Mouse (Mus musculus): ENCODE data around the gene Kat8.

DNA sequence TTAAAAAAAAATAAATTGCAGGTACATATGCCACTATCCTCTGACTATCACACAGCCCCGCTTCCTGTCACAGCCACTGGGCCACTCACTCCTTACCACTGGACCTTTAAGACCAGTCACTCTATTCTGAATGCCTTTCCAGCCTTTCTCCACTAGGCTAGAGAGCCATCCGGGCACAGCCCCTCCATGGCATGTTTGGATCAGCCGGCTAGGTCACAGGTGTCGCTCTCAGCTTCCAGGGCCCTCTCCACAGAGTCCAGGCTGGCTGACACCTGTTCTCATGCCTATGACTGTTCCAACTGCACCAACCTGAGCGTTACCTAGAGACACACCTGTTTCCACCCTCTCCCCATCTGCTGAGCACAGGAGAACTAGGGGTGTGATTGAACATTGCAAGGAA is 16.3 kb downstream of the Kat8 start:
- TF ChIP-seq CTCF (IDR thresholded peaks at IDR 0.05; ENCODE audit: extremely low read depth, insufficient read length, insufficient replicate concordance, low read depth, low read length) (peak; percentile 23; the same call in 1 of the 2 replicates), POLR2A (IDR thresholded peaks at IDR 0.05; ENCODE audit: low read depth, low read length) (no peak)
